Mouse (Mus musculus) hindbrain, embryonic 13.5 days (tissue): Measurements from ENCODE around the gene Ccdc92. TPM values are rescaled to one million over a fixed set of nuclear protein-coding genes. Genes with fewer than 3 reads are reported as not detected.

Source experiments
- ATAC-seq: fragments of 200-750 bp; cut with Nextera tagmentation; 2 replicates; pipeline ENCODE4 v1.8.0; 2017; ENCODE audit warnings: moderate TSS enrichment; ENCODE audit not compliant: low FRiP score
- H3K27ac ChIP-seq: fragments of 300-500 bp; sonication (generic); 2 replicates; pipeline ENCODE4 v1.5.1; 2015; ENCODE audit warnings: inconsistent platforms, mild to moderate bottlenecking, moderate library complexity
- H3K27me3 ChIP-seq: fragments of 300-500 bp; sonication (generic); 2 replicates; pipeline ENCODE4 v1.6.1; 2015; ENCODE audit warnings: mild to moderate bottlenecking, inconsistent platforms
- H3K36me3 ChIP-seq: fragments of 300-500 bp; sonication (generic); 2 replicates; pipeline ENCODE4 v1.6.1; 2015; ENCODE audit warnings: mild to moderate bottlenecking, inconsistent platforms
- H3K4me1 ChIP-seq: fragments of 300-500 bp; sonication (generic); replicated peaks from 2 replicates; pipeline ENCODE4 v1.6.1; 2015; ENCODE audit warnings: inconsistent platforms
- H3K4me2 ChIP-seq: fragments of 300-500 bp; sonication (generic); 2 replicates; pipeline ENCODE4 v1.6.1; 2015; ENCODE audit warnings: inconsistent platforms, mild to moderate bottlenecking, moderate library complexity
- H3K4me3 ChIP-seq: fragments of 300-500 bp; sonication (generic); 2 replicates; pipeline ENCODE4 v1.5.1; 2015; ENCODE audit warnings: mild to moderate bottlenecking, inconsistent platforms
- H3K9ac ChIP-seq: fragments of 300-500 bp; sonication (generic); 2 replicates; pipeline ENCODE4 v1.6.1; 2015; ENCODE audit warnings: mild to moderate bottlenecking, inconsistent platforms
- H3K9me3 ChIP-seq: fragments of 300-500 bp; sonication (generic); 2 replicates; pipeline ENCODE4 v1.6.1; 2016; ENCODE audit warnings: inconsistent platforms
- WGBS: fragments of 180-500 bp; shearing (Covaris S2); methylation state at CpG from one replicate; pipeline ENCODE4 v1.1.7; 2015; 5-methylcytosine and 5-hydroxymethylcytosine counted together
- polyA plus RNA-seq: library from polyadenylated mRNA; unstranded; fragments of >200 nt; fragmentation: Nextera tagmentation; extraction: Ambion mirVana; gene quantifications from 2 replicates; pipeline ENCODE4 v1.2.1, GENCODE M21; 2015

The Ccdc92 gene
- polyA plus RNA-seq, 1 experiment from 2014 or later, result 33.5 TPM

DNA sequence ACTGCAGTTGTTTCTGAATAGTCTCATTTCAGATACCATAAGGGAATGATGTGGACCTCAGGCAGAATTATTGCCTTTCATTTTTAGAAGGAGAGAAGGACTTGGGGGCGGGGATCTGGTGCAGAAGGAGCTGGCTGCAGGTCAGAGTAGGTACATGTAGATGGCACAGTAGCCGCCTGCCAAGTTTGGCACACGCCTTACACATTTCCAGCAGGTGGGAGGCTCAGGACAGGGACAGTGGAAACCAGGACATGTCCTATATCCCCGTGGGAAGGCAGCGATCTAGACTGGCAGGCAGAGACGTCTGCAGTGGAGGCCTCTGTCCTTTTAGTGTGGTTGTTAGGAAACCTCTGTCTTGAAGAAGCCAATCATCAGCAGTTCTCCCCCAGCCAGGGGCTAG, 17.6 kb upstream of the Ccdc92 start:
- WGBS, result 88% methylated on average over 6 of the region's 6 CpGs
- Histone ChIP-seq H3K36me3 (peaks cover 50% of the 10 kb centered on the region), H3K9me3 (no peaks in the 10 kb centered on the region), H3K27ac (no peak overlapping the region; the same call in 1 of the 2 replicates), H3K4me1 (peaks cover 42% of the 10 kb centered on the region), H3K4me3 (no peak overlapping the region), H3K27me3 (no peaks in the 10 kb centered on the region), H3K9ac (no peak overlapping the region), H3K4me2 (no peak overlapping the region)
- no peak for ATAC-seq

GRCm38 (mm10) chr5:124879251-124879650, 17.0 kb upstream of the Ccdc92 start:
- H3K9me3 ChIP-seq, result no peaks in the 10 kb centered on the region
- no peak for ATAC-seq
- peaks cover 49% of the 10 kb centered on the region for H3K36me3 ChIP-seq
- H3K4me3 ChIP-seq, result no peak overlapping the region
- H3K4me1 ChIP-seq, result peaks cover 42% of the 10 kb centered on the region
- no peak overlapping the region for H3K9ac ChIP-seq
- WGBS, result 89% methylated on average over 4 of the region's 4 CpGs
- H3K27me3 ChIP-seq, result no peaks in the 10 kb centered on the region
- H3K4me2 ChIP-seq, result no peak overlapping the region
- H3K27ac ChIP-seq, result no peak overlapping the region

DNA sequence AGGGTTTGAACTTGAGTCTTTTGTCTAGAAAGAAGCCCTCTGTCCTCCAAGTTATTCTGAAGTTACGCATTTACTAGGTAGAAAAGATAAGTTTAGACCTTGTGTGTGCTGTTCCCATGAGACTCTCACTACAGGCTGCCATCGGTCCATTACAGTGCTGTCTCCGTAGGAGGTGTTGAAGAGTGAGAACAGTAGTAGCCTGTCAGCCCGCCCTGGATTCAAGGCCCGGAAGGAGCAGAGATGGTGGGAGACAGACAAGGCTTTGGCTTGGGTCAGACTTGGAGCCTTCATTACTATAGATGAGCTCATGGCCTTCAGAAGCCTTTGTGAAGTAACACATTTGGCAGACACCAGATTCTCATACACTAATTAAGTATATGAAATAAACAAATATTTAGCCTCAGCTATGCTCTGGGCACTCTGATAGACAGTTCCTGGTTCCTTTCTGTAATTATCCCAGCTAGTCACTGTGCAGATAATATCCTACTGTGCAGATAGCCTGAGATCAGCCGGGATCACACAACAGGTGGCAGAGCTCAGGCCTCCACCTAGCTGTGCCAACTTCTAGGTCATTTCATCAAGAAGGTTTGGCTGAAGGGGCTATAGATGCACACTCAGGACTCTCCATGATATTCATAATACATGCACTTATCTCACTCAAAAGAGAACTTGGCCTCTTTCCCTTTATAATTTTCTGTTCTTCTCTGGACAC, 11.8 kb upstream of the Ccdc92 start:
- no peak overlapping the region for H3K27ac ChIP-seq
- no peaks in the 10 kb centered on the region for H3K27me3 ChIP-seq
- ATAC-seq, result no peak
- 93% methylated on average over 6 of the region's 6 CpGs for WGBS
- H3K9me3 ChIP-seq, result no peaks in the 10 kb centered on the region
- H3K36me3 ChIP-seq, result peaks cover 24% of the 10 kb centered on the region
- no peak overlapping the region for H3K4me3 ChIP-seq
- H3K4me1 ChIP-seq, result peaks cover 59% of the 10 kb centered on the region
- no peak overlapping the region for H3K9ac ChIP-seq
- no peak overlapping the region for H3K4me2 ChIP-seq

GRCm38 (mm10) chr5:124873096-124873495, 10.9 kb upstream of the Ccdc92 start:
- no peak overlapping the region for H3K4me3 ChIP-seq
- H3K36me3 ChIP-seq, result peaks cover 24% of the 10 kb centered on the region
- H3K4me2 ChIP-seq, result no peak overlapping the region
- no peak for ATAC-seq
- H3K9ac ChIP-seq, result no peak overlapping the region
- H3K27me3 ChIP-seq, result no peaks in the 10 kb centered on the region
- WGBS, result 89% methylated on average over 3 of the region's 3 CpGs
- 0 out of 2 replicates have a peak overlapping the region, but pooled peaks have one; percentile 1 for H3K27ac ChIP-seq
- H3K4me1 ChIP-seq, result peaks cover 63% of the 10 kb centered on the region
- no peaks in the 10 kb centered on the region for H3K9me3 ChIP-seq

GRCm38 (mm10) chr5:124872033-124872432, 9.8 kb upstream of the Ccdc92 start:
- no peak overlapping the region for H3K4me2 ChIP-seq
- peaks cover 67% of the 10 kb centered on the region for H3K4me1 ChIP-seq
- H3K9ac ChIP-seq, result no peak overlapping the region
- no peak overlapping the region for H3K4me3 ChIP-seq
- no peak overlapping the region for H3K27ac ChIP-seq
- H3K9me3 ChIP-seq, result no peaks in the 10 kb centered on the region
- H3K27me3 ChIP-seq, result no peaks in the 10 kb centered on the region
- H3K36me3 ChIP-seq, result peaks cover 32% of the 10 kb centered on the region
- WGBS, result 63% methylated on average over 2 of the region's 2 CpGs
- ATAC-seq, result no peak

- H3K4me2 ChIP-seq, result no peak overlapping the region
- H3K27me3 ChIP-seq, result no peaks in the 10 kb centered on the region
- H3K9ac ChIP-seq, result no peak overlapping the region
- peaks cover 75% of the 10 kb centered on the region for H3K4me1 ChIP-seq
- no peak overlapping the region for H3K4me3 ChIP-seq
- ATAC-seq, result no peak
- H3K9me3 ChIP-seq, result no peaks in the 10 kb centered on the region
- WGBS, result 48% methylated on average over 4 of the region's 4 CpGs
- H3K36me3 ChIP-seq, result peaks cover 10% of the 10 kb centered on the region
- H3K27ac ChIP-seq, result no peak overlapping the region
Measured at GRCm38 (mm10) chr5:124868981-124869380, 6.8 kb upstream of the Ccdc92 start.

GRCm38 (mm10) chr5:124862871-124863741, 882 bp upstream of the Ccdc92 start:
- peak overlapping the region; percentile 72 for H3K4me2 ChIP-seq
- H3K4me1 ChIP-seq, result peaks cover 63% of the 10 kb centered on the region
- under 1% methylated on average over 63 of the region's 88 CpGs for WGBS
- H3K9me3 ChIP-seq, result no peaks in the 10 kb centered on the region
- peak; percentile 76 for ATAC-seq
- H3K27ac ChIP-seq, result peak overlapping the region; percentile 96
- peaks cover 7% of the 10 kb centered on the region for H3K27me3 ChIP-seq
- H3K9ac ChIP-seq, result peak overlapping the region; percentile 94
- peaks cover 8% of the 10 kb centered on the region for H3K36me3 ChIP-seq
- peak overlapping the region; percentile 98 for H3K4me3 ChIP-seq

GRCm38 (mm10) chr5:124861463-124861862, 761 bp downstream of the Ccdc92 start:
- H3K9ac ChIP-seq, result peak overlapping the region; percentile 89
- no peaks in the 10 kb centered on the region for H3K36me3 ChIP-seq
- H3K9me3 ChIP-seq, result no peaks in the 10 kb centered on the region
- H3K4me1 ChIP-seq, result peaks cover 47% of the 10 kb centered on the region
- WGBS, result 1% methylated on average over 33 of the region's 33 CpGs
- H3K27ac ChIP-seq, result peak overlapping the region; percentile 97
- H3K4me2 ChIP-seq, result peak overlapping the region; percentile 92
- ATAC-seq, result no peak
- H3K27me3 ChIP-seq, result peaks cover 7% of the 10 kb centered on the region
- peak overlapping the region; percentile 98 for H3K4me3 ChIP-seq

- no peak for ATAC-seq
- Histone ChIP-seq H3K9me3 (no peaks in the 10 kb centered on the region), H3K27me3 (peaks cover 7% of the 10 kb centered on the region), H3K4me1 (peaks cover 42% of the 10 kb centered on the region), H3K36me3 (no peaks in the 10 kb centered on the region), H3K4me2 (peak overlapping the region; percentile 92), H3K9ac (peak overlapping the region; percentile 53), H3K27ac (no peak overlapping the region), H3K4me3 (peak overlapping the region; percentile 98; the same call in 1 of the 2 replicates)
- 13% methylated on average over 5 of the region's 5 CpGs for WGBS
Measured at GRCm38 (mm10) chr5:124860013-124860412, 2.2 kb downstream of the Ccdc92 start.

DNA sequence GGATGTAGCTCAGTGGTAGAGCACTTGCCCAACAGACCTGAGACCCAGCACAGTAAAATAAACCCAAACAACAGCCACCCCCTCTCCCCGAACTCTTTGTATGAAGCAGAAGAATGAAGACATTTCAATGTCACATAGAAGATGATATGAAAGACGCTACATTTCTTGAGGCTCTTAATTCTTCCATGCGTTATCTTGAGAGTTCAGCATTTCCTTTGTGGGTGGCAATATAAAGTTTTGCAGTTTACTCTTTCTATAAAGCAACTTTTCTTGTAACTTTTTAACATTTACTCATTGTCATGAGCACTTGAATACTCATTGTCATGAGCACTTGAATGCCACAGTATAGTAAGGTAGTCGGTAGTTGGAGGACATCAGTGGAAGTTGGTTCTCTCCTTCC, 8.0 kb downstream of the Ccdc92 start:
- H3K27ac ChIP-seq, result no peak overlapping the region
- ATAC-seq, result no peak

DNA sequence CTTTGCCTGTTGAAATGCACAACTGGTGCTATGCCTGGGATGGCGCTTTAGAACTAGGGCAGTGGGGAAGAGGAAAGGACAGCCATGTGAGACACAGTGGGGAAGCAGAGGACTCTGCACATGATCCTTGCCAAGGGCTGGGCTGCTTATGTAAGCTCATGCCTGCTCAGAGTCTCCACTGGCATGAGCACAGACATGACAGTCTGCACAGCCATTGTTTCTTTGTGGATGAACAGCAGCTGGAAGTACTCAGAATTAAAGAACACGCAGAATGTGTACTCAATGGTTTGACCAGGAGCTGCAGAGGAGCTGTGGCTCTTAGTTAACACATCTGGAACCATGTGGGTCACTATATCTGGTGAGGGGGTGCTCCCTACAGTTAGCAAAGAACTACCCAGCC, 9.1 kb downstream of the Ccdc92 start:
- 87% methylated on average over 2 of the region's 2 CpGs for WGBS

More for the DNA sequence above, 8.0 kb downstream of the Ccdc92 start:
- Histone ChIP-seq H3K9ac (no peak overlapping the region), H3K9me3 (no peaks in the 10 kb centered on the region), H3K4me1 (peaks cover 7% of the 10 kb centered on the region), H3K4me3 (no peak overlapping the region), H3K36me3 (no peaks in the 10 kb centered on the region), H3K4me2 (no peak overlapping the region), H3K27me3 (no peaks in the 10 kb centered on the region)
- 92% methylated on average over 4 of the region's 4 CpGs for WGBS

DNA sequence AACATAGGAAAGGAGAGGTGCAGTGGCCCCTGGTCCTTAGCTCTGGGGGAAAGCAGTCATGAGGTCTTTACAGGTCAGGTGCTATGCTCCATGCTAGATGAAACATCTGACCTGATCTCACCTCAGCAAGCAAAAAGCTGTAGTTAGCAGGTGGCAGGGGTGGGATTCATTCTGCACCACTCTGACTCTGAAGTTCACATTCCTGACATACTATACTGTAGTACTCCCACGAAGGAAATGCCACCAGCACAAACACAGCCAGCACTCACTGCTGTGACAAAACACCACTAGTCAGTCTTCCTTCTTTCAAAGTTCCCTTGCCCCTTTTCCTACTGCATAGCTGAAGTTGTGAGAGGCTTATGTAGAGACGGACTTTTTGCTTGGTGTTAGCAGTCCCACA, 9.9 kb downstream of the Ccdc92 start:
- Histone ChIP-seq H3K4me3 (no peak overlapping the region), H3K4me2 (no peak overlapping the region), H3K27ac (no peak overlapping the region), H3K27me3 (no peaks in the 10 kb centered on the region), H3K36me3 (no peaks in the 10 kb centered on the region), H3K9me3 (no peaks in the 10 kb centered on the region), H3K4me1 (no peaks in the 10 kb centered on the region; the same call in 1 of the 2 replicates), H3K9ac (no peak overlapping the region)
- no peak for ATAC-seq
- WGBS, result 52% methylated on average over 2 of the region's 2 CpGs

More for the DNA sequence above, 9.1 kb downstream of the Ccdc92 start:
- Histone ChIP-seq H3K4me2 (no peak overlapping the region), H3K9ac (no peak overlapping the region), H3K4me1 (no peaks in the 10 kb centered on the region), H3K9me3 (no peaks in the 10 kb centered on the region), H3K27ac (no peak overlapping the region), H3K27me3 (no peaks in the 10 kb centered on the region), H3K36me3 (no peaks in the 10 kb centered on the region), H3K4me3 (no peak overlapping the region)
- ATAC-seq, result no peak
